Mouse (Mus musculus): ENCODE results near the gene Grin2b.

- TF ChIP-seq POLR2A (IDR thresholded peaks at IDR 0.05; ENCODE audit: insufficient read depth, low read depth, low read length), result no peak
- no peak for TF ChIP-seq CTCF (IDR thresholded peaks at IDR 0.05; ENCODE audit: insufficient read depth, low read depth, low read length)
Observed at GRCm38 (mm10) chr6:136011038-136011311, 162.3 kb downstream of the Grin2b start.

Data from olfactory bulb, adult 2 months (tissue).